Mouse (Mus musculus) fat pad, adult 2 months (tissue): Measurements from ENCODE around the gene Abca12.

ENCODE experiments used
- DNase-seq: peaks from one replicate; pipeline ENCODE4 v3.0.0-alpha.2; 2011; ENCODE audit warnings: low read depth, low spot score; ENCODE audit errors: extremely low read depth

The Abca12 gene

GRCm38 (mm10) chr1:71338548-71339340, 76.0 kb downstream of the Abca12 start:
- no peak for DNase-seq

GRCm38 (mm10) chr1:71330349-71330748, 84.4 kb downstream of the Abca12 start:
- DNase-seq = no peak

GRCm38 (mm10) chr1:71312171-71312570, 102.5 kb downstream of the Abca12 start:
- DNase-seq = no peak

GRCm38 (mm10) chr1:71310614-71311013, 104.1 kb downstream of the Abca12 start:
- no peak for DNase-seq

GRCm38 (mm10) chr1:71307362-71307761, 107.3 kb downstream of the Abca12 start:
- DNase-seq = no peak

- no peak for DNase-seq
Measured at GRCm38 (mm10) chr1:71306196-71306595, 108.5 kb downstream of the Abca12 start.

GRCm38 (mm10) chr1:71304588-71304987, 110.1 kb downstream of the Abca12 start:
- DNase-seq = no peak

DNA sequence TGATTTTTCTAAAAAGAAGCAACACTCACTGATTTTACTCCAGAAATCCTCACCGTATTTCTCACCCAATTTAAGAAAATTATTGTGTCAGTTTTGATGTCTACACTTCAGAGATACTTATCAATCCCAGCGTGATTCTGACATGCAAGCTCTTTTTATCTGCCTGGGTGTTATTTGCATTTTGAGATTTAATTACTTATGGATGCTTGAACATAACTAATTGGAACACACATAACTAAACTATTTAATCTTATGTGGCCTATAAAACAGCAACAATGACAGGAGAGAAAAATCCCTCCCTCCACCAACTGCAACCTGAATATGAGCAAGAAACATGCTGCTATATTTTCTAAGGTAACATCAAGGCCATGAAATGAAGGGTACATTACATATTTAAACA, 117.7 kb downstream of the Abca12 start:
- DNase-seq = no peak

DNA sequence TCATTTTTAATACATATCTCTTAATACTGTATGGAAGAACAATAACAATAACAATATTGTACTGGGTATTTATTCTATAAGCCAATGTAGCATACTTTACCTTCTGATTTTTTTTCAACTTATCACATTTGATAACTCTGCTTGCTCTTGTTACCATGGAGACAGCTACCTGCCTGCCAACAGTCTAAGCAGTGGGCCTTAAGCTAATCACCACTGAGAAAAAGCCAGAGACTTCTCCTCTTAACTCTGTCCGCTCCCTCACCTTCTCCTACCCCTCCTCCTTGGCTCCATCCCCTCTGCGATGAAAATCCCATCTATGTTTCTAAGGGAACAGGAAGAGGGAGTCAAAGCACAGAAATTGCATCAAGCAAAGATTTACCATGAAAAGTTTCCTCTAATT, 118.1 kb downstream of the Abca12 start:
- DNase-seq = no peak

GRCm38 (mm10) chr1:71291917-71292316, 122.8 kb downstream of the Abca12 start:
- DNase-seq = no peak

- DNase-seq = no peak
Measured at GRCm38 (mm10) chr1:71289511-71289910, 125.2 kb downstream of the Abca12 start.

DNA sequence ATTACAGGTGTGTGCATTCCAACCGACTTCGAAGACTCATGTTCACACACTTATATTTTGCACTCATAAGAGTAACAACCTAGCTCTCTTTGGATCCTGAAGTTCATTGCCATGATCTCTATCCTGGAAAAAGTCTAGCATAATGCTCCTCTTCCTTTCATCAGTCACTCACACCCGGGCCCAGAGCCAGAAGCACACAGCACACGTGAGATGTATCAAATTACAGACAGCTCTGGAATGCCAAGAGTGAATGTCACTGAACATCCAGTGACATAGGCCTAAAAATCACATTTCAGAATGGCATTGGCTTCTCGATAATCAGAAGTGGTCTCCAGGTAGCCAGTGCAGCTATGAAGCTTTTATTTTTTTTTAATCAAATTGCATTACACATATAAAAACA, 137.8 kb downstream of the Abca12 start:
- DNase-seq = no peak

GRCm38 (mm10) chr1:71272550-71272949, 142.2 kb downstream of the Abca12 start:
- no peak for DNase-seq

DNA sequence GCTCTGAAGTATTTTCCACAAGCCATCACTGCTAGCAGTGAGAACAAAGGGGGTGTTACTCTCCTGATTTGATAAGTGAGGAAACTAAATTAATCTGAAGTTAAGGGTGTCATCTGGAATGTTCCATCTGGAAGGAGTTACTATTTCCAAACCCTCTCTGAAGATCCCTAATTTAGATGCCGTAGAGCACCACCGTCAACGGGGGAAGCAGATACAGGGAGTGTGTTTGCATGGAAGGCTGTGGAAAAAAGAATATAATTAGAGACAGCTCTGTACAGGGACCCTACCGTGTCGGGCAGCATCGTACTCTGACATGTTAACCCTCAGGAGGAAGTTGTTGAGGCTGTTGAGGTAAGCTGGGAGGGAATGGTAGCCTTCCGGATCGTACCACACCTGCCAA, 142.6 kb downstream of the Abca12 start:
- DNase-seq = no peak

DNA sequence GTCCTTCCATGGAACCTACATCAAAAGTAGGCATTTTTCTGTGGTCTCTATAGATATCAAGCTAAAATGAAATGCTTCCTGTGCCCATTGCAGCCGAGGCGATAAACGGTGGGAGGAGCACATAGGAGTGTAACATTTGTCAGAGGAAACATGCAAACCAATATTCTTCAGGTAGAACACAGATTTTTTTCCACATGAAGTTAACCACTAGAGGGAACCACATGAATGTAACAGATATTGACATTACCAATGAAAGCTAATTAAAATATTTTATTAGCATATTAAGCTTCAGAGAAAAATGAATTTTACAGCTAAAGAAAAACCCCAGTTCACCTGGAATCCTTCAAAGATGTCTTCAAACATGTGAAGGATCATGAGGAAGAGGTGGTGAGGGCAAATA, 144.6 kb downstream of the Abca12 start:
- DNase-seq = no peak

- no peak for DNase-seq
Measured at GRCm38 (mm10) chr1:71266630-71267029, 148.1 kb downstream of the Abca12 start.

DNA sequence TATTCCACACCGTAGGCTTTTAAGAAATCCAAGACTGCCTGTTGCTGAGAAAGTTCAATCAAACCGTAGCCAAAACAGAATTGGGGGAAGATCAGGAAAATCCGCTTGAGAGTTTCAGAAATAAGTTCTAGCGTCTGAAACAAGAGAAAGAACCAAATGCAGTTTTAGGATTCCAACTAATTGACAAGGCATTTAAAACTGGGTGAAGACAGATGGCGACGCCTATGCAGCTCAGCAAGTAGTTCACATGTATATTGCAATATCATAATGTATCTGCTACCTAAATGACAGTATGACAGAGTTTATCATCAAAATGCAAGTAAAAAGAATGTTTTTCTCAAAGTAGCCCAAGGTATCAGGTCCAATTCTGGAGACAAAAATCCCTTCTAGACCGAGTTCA, 151.2 kb downstream of the Abca12 start:
- DNase-seq = no peak

DNA sequence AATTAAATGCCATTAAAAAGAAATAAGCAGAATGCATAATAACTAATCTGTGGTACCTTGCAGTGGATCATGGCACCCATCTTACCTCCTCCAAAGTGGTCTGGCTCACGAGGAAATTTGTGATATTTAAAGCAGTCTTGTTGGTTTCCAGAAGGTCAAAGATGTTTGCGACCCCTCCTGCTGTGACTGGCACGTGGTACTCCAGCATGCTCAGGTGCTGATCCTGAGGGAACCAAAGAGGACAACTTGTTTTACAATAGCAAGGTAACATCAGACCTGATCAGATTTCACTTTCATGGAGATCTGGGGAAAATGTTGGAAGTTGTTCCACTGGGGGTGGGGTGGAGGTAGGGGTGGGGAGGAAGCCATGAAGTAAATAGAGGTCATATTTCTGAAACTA, 170.1 kb downstream of the Abca12 start:
- DNase-seq = no peak

GRCm38 (mm10) chr1:71241396-71241795, 173.3 kb downstream of the Abca12 start:
- DNase-seq = no peak

DNA sequence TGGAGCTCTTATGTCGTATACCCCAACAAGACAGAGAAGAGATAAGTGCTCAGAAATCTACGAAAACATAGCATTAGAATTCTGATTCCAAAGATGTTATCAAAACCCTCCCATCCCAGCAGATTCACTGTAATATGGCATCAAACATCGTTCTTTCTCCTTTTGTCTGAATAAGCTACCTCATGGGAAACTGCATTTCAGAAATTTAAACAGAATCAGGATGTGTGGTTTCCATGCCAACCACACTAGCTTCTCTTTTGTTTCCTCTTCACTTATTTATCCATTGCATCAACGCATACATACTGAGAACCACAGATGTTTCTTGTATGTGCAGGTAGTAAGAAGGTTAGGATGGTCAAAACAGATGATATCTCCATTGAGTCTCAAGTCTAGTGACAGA, 175.1 kb downstream of the Abca12 start:
- DNase-seq = no peak

DNA sequence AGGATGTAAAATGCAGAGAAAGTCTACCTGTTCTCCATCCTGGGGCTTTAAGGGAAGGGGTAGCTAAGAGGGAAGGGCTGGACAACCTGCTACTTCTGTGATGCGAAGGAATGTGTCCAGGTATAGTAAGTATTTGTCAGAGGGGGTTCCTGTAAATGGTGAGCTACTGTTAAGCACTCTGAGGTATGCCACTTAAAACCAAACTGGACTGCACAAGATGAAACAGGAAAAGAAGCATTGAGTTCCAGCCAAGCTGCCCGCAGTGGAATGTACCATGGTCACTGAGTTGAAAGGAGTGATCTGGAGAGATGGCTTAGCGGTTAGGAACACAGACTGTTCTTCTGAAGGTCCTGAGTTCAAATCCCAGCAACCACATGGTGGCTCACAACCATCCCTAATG, 179.4 kb downstream of the Abca12 start:
- no peak for DNase-seq

DNA sequence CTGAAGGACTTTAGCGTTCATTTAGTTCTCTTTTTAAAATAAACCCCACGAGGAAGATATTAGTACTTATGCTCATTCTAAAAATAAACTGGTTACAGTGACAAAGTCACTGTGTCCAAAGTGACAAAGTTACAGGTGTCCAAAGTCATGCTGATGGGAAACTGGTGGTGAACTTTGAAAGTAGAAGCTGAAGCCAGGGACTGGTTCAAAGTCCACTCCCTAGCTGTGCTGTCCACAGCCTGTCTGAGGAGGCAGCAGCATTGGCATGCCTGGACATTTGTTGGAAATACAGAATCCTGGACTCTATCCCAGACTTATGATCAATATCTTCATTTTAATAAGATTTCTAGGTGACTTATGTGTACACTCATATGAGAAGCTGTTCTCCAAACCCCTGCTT, 183.5 kb downstream of the Abca12 start:
- no peak for DNase-seq

- DNase-seq = no peak
Measured at GRCm38 (mm10) chr1:71203581-71203980, 211.1 kb downstream of the Abca12 start.
